Mouse (Mus musculus): Measurements from ENCODE around the gene Reln.

GRCm38 (mm10) chr5:22266489-22267301, 77.8 kb downstream of the Reln start:
- TF ChIP-seq CTCF (conservative IDR thresholded peaks at IDR 0.05; ENCODE audit: low read length): no peak
- no peak for TF ChIP-seq NANOG (IDR thresholded peaks at IDR 0.05; ENCODE audit: borderline replicate concordance, low read length)
